Mouse (Mus musculus): ENCODE measurements around the gene Slc38a11.

The Slc38a11 gene

GRCm38 (mm10) chr2:65331321-65331720, 32.5 kb downstream of the Slc38a11 start:
- no peak for DNase-seq (ENCODE audit: low read depth, low spot score)

- DNase-seq (ENCODE audit: low read depth, low spot score), result no peak
Measured at GRCm38 (mm10) chr2:65321998-65322754, 41.7 kb downstream of the Slc38a11 start.

GRCm38 (mm10) chr2:65320975-65321374, 42.9 kb downstream of the Slc38a11 start:
- DNase-seq (ENCODE audit: low read depth, low spot score), result no peak

- DNase-seq (ENCODE audit: low read depth, low spot score), result no peak
Measured at GRCm38 (mm10) chr2:65316721-65317120, 47.1 kb downstream of the Slc38a11 start.

GRCm38 (mm10) chr2:65311250-65311649, 52.6 kb downstream of the Slc38a11 start:
- no peak for DNase-seq (ENCODE audit: low read depth, low spot score)

- DNase-seq (ENCODE audit: low read depth, low spot score), result no peak
Measured at GRCm38 (mm10) chr2:65296541-65296940, 67.3 kb downstream of the Slc38a11 start.

- DNase-seq (ENCODE audit: low read depth, low spot score), result no peak
Measured at GRCm38 (mm10) chr2:65294092-65294491, 69.7 kb downstream of the Slc38a11 start.

GRCm38 (mm10) chr2:65293411-65293810, 70.4 kb downstream of the Slc38a11 start:
- DNase-seq (ENCODE audit: low read depth, low spot score), result no peak

- DNase-seq (ENCODE audit: low read depth, low spot score), result no peak
Measured at GRCm38 (mm10) chr2:65289721-65290120, 74.1 kb downstream of the Slc38a11 start.

GRCm38 (mm10) chr2:65288696-65289095, 75.1 kb downstream of the Slc38a11 start:
- DNase-seq (ENCODE audit: low read depth, low spot score), result no peak

GRCm38 (mm10) chr2:65285380-65285779, 78.5 kb downstream of the Slc38a11 start:
- no peak for DNase-seq (ENCODE audit: low read depth, low spot score)

GRCm38 (mm10) chr2:65282979-65283378, 80.9 kb downstream of the Slc38a11 start:
- no peak for DNase-seq (ENCODE audit: low read depth, low spot score)

- DNase-seq (ENCODE audit: low read depth, low spot score), result no peak
Measured at GRCm38 (mm10) chr2:65279029-65279690, 84.7 kb downstream of the Slc38a11 start.

GRCm38 (mm10) chr2:65275443-65276061, 88.3 kb downstream of the Slc38a11 start:
- DNase-seq (ENCODE audit: low read depth, low spot score), result no peak

- DNase-seq (ENCODE audit: low read depth, low spot score), result no peak
Measured at GRCm38 (mm10) chr2:65273910-65274309, 89.9 kb downstream of the Slc38a11 start.

- DNase-seq (ENCODE audit: low read depth, low spot score), result no peak
Measured at GRCm38 (mm10) chr2:65268731-65269130, 95.1 kb downstream of the Slc38a11 start.

GRCm38 (mm10) chr2:65267834-65268233, 96.0 kb downstream of the Slc38a11 start:
- DNase-seq (ENCODE audit: low read depth, low spot score), result no peak

GRCm38 (mm10) chr2:65266576-65267299, 97.1 kb downstream of the Slc38a11 start:
- DNase-seq (ENCODE audit: low read depth, low spot score), result no peak

All from retina, postnatal 7 days (tissue).